Mouse (Mus musculus) c-Kit-negative CD71-positive TER-119-positive erythroid progenitor cells, embryonic 14.5 days (primary cell): ENCODE measurements around the gene C130073F10Rik.
"Not testable (repeated sequence)": the region's sequence is repeated elsewhere in the genome, so short reads cannot be mapped to it uniquely, and the experiment has no call there.

Experiments
- DNase-seq: peaks from one replicate; pipeline ENCODE4 v3.0.0-alpha.2; 2013; ENCODE audit warnings: low read depth, low spot score

The C130073F10Rik gene

DNA sequence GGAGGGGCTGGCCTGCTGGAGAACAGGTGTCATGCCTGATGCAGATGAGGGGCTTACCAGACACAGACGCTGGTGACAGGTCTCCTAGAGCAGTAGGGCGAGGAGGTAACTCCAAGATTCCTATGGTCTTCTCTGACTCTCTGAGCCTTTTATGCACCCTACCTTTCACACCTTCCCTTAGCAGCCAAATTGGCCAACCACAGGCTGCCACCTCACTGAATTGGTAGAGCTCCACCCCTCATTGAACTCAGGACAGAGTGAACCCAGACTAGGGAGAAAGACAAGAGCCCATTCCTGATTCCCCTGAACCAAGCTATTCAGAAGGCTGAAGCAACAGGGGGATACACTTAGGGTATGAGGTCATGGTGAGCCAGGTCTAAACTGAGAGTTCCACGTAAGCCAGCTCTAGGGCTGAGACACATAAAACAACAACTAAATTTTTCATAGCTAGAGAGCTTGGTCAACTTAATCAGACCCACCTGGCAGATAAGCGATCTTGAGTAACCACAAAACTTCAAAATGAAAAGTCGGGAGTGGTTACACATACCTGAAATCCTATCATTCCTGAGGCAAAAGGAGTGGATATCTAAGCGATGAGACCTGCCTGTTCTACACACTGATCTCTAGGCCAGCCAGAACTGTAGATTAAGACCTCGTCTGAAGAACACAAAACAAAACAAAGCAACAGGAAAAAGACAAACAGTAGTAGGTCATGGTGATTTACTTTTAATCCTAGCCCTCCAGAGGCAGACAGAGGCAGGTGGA is at the start of gene C130073F10Rik:
Gene C130073F10Rik (minus strand): TSS at position 134 of the 765 bp plus-strand sequence.
- no peak for DNase-seq

DNA sequence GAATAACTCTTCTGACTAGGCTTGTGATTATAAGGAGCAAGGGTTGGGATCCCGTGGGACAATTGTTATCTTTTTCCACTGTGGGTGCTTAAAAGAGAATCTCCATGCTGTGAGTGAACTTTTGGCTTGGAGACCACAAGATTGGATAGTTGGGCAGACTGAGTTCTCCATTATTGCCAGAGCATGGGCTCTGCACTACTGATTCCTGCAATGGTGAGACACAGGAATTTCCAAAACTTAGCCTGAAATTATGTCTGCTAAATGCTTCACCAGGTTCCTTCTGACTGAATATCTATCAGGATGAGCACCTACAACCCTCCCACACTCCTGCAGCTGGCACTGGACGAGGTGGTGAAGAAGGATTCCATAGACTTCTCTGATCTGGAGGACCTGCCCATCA is 46.5 kb upstream of the C130073F10Rik start, which contains the start of gene Gm12794:
Gene Gm12794 (plus strand): TSS at position 301 of the 400 bp plus-strand sequence.
- not testable (repeated sequence) for DNase-seq

DNA sequence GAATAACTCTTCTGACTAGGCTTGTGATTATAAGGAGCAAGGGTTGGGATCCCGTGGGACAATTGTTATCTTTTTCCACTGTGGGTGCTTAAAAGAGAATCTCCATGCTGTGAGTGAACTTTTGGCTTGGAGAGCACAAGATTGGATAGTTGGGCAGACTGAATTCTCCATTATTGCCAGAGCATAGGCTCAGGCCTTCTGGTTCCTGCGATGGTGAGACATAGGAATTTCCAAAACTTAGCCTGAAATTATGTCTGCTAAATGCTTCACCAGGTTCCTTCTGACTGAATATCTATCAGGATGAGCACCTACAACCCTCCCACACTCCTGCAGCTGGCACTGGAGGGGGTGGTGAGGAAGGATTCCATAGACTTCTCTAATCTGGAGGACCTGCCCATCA is 15.2 kb upstream of the C130073F10Rik start, which contains the start of gene Gm12800:
Gene Gm12800 (plus strand): TSS at position 301 of the 400 bp plus-strand sequence.
- not testable (repeated sequence) for DNase-seq

DNA sequence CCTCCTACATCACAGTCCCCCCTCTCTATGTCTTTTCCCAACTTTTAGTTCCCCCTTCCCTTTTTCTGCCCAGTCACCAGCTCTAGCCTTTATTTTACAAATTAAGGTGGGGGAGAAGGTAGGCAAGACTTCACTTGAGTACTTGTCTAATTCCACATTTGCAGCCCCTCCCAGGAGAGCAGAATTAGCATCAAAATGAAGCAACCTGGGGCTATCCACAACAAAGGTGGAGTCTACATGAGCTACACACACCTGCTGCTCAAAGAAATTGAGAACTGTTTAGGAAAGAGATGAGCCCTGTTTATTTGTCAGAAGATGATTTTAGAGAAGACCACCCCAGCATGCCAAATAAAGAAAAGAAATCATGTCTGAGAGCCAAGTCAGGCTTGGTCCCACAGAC is 4.2 kb downstream of the C130073F10Rik start:
- DNase-seq, result no peak

DNA sequence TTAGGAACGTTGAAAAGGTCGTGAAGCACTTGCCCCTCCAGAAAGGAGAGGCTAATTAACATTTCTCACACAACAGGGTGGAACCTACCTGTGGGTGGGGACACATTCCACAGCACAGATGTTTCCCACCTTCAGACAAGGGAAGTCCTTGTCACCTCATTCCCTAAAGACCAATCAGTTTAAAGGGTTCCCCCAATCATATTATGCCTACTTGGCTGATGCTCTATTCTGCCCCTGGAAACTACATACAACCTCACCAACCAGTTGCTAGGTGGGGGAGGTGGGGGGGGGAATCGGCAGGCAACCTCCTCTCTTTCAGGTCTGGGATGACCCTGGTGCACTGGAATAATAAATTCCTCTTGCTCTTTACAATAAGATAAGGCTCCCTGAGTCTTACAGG is 9.9 kb downstream of the C130073F10Rik start:
- DNase-seq, result no peak

GRCm38 (mm10) chr4:101875687-101876086 is 17.9 kb downstream of the C130073F10Rik start:
- not testable (repeated sequence) for DNase-seq

DNA sequence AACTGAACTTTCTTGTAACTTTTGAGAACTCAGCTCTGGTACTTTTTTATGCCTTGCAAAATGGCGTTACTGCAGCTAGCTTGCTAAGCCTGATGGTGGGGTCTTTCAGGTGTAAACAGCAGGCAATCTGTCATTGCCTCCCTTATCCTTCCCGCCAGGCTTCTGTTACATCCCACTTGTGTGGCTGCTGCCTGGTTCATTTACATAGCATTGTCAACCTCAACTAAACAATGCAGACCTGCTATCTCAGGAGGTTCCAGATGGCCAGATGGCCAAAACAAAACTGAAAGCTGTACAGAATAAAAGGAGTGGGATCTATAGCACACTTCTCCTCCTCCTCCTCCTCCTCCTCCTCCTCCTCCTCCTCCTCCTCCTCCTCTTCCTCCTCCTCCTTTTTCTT is 21.6 kb downstream of the C130073F10Rik start:
- DNase-seq, result not testable (repeated sequence)

- no peak for DNase-seq
Observed at GRCm38 (mm10) chr4:101862289-101862688, 31.3 kb downstream of the C130073F10Rik start.

- no peak for DNase-seq
Observed at GRCm38 (mm10) chr4:101860873-101861272, 32.7 kb downstream of the C130073F10Rik start.

DNA sequence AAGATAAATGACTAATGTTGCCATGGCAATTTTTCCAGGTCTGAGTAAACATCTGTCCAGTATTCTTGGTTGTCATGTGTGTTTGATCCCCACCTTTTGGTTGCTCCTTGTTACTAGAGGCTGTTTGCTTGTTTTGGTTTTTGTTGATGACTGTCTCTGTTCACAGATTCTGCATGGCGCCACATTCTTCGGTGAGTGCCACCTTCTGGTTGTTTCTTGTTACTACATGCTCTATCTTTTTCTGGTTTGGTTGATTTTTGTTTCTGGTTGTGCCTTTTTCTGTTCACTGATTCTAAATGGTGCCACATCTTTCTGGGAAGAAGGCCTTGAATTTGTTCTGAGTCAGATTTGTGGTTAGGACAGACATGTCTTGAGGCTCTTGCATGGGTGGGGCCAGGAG is 42.7 kb downstream of the C130073F10Rik start:
- no peak for DNase-seq

- not testable (repeated sequence) for DNase-seq
Observed at GRCm38 (mm10) chr4:101843923-101844322, 49.7 kb downstream of the C130073F10Rik start, which contains the start of gene B020004J07Rik. B020004J07Rik (minus strand) TSS chr4:101844023.
